Mouse (Mus musculus) gastrocnemius, postnatal 14 days (tissue): ENCODE results near the gene Spaca6. TPM values are rescaled to one million over a fixed set of nuclear protein-coding genes. Genes with fewer than 3 reads are reported as not detected.
"Not testable (repeated sequence)": the region's sequence is repeated elsewhere in the genome, so short reads cannot be mapped to it uniquely, and the experiment has no call there.

Experiments used
- DNase-seq: peaks from one replicate; pipeline ENCODE4 v3.0.0; 2021; ENCODE audit warnings: mixed read lengths
- intact Hi-C: fragments of 180-260 bp; cut with DNase I; formaldehyde crosslinking; loops from one replicate; pipeline ENCODE4 v1.15.1; 2025; ENCODE audit warnings: low total_unique reads
- total RNA-seq, 2 experiments: library from RNA; stranded (reverse); gene quantifications; 2 replicates each; pipeline ENCODE4 v1.2.3; 2021

Spaca6 gene
- total RNA-seq, 2 experiments from 2014 or later = 6.8 to 9.1 TPM

- no peak for DNase-seq
- intact Hi-C loops = no loop called here
Measured at GRCm38 (mm10) chr17:17840796-17841195, 13.8 kb downstream of the Spaca6 start.

- DNase-seq = no peak
- intact Hi-C loops = no loop called here
Measured at GRCm38 (mm10) chr17:17843534-17844261, 16.7 kb downstream of the Spaca6 start.

- intact Hi-C loops = loop anchor here (5.0 kb wide), 1 partner anchor 53 kb away; no protein-coding TSS in a partner anchor
- DNase-seq = not testable (repeated sequence)
Measured at GRCm38 (mm10) chr17:17844606-17845005, 17.6 kb downstream of the Spaca6 start.

GRCm38 (mm10) chr17:17845187-17846027 is 18.4 kb downstream of the Spaca6 start:
- intact Hi-C loops = loop anchor here (5.0 kb wide), 1 partner anchor 52 kb away; no protein-coding TSS in a partner anchor
- no peak for DNase-seq

GRCm38 (mm10) chr17:17848988-17849387 is 22.0 kb downstream of the Spaca6 start:
- DNase-seq = no peak
- intact Hi-C loops = loop anchor here (5.0 kb wide), 1 partner anchor 48 kb away; no protein-coding TSS in a partner anchor

- intact Hi-C loops = loop anchor here (5.0 kb wide), 1 partner anchor 47 kb away; no protein-coding TSS in a partner anchor
- DNase-seq = no peak
Measured at GRCm38 (mm10) chr17:17849906-17850712, 23.2 kb downstream of the Spaca6 start.

GRCm38 (mm10) chr17:17855064-17855838 is 28.3 kb downstream of the Spaca6 start, which contains the start of gene Has1:
Gene Has1, minus strand, starts transcription at chr17:17855205.
- intact Hi-C loops = no loop called here
- peak; percentile 8 for DNase-seq

GRCm38 (mm10) chr17:17856612-17857011 is 29.7 kb downstream of the Spaca6 start:
- peak; percentile 8 for DNase-seq
- intact Hi-C loops = no loop called here

- intact Hi-C loops = no loop called here
- no peak for DNase-seq
Measured at GRCm38 (mm10) chr17:17857446-17857845, 30.5 kb downstream of the Spaca6 start.

- no peak for DNase-seq
- intact Hi-C loops = no loop called here
Measured at GRCm38 (mm10) chr17:17860110-17860509, 33.2 kb downstream of the Spaca6 start.

GRCm38 (mm10) chr17:17862360-17862759 is 35.4 kb downstream of the Spaca6 start:
- DNase-seq = peak; percentile 19
- intact Hi-C loops = no loop called here

GRCm38 (mm10) chr17:17865168-17865567 is 38.2 kb downstream of the Spaca6 start:
- DNase-seq = no peak
- intact Hi-C loops = no loop called here

- no peak for DNase-seq
- intact Hi-C loops = no loop called here
Measured at GRCm38 (mm10) chr17:17866801-17867469, 40.0 kb downstream of the Spaca6 start.

- no peak for DNase-seq
- intact Hi-C loops = no loop called here
Measured at GRCm38 (mm10) chr17:17870892-17871550, 44.1 kb downstream of the Spaca6 start.

GRCm38 (mm10) chr17:17871697-17872096 is 44.7 kb downstream of the Spaca6 start:
- intact Hi-C loops = no loop called here
- no peak for DNase-seq

- intact Hi-C loops = no loop called here
- no peak for DNase-seq
Measured at GRCm38 (mm10) chr17:17879347-17879746, 52.4 kb downstream of the Spaca6 start.

GRCm38 (mm10) chr17:17882672-17883071 is 55.7 kb downstream of the Spaca6 start:
- intact Hi-C loops = no loop called here
- no peak for DNase-seq

GRCm38 (mm10) chr17:17883840-17884239 is 56.9 kb downstream of the Spaca6 start, which contains the start of gene Fpr1:
Gene Fpr1, minus strand, starts transcription at chr17:17883940.
- intact Hi-C loops = no loop called here
- no peak for DNase-seq
